Mouse (Mus musculus): Measurements from ENCODE around the gene Gm6460.
"Not testable (repeated sequence)": the region's sequence is repeated elsewhere in the genome, so short reads cannot be mapped to it uniquely, and the experiment has no call there.

Gene Gm6460

DNA sequence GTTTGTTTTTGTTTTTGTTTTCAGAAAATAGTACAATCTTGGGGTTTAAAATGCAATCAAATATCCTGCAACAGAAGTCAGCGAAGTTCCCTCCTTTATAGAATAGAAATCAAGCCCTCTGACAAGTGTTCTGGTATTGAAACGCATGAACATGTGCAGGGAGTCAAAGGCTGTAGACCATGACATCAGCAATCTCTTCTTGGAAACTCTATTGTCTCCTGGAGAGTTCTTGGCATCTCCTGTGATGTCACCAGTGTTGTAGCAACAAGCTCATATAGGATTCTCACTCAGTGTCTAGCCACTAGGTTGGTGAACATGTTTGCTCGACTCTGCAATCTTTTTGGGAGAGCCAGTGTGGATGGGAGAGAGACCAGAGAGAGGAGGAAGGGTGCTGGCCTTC lies at the start of gene Gm6460:
Gm6460 (plus strand) TSS at position 301 of the 400 bp plus-strand sequence.
- DNase-seq (ENCODE audit: low read depth): not testable (repeated sequence)
